Mouse (Mus musculus) brain, embryonic 14.5 days (tissue): ENCODE results near the gene H2-Aa.

Experiments
- CTCF ChIP-seq: fragments of 200-500 bp; IDR thresholded peaks from 2 replicates; pipeline ENCODE4 v1.5.1; 2012; ENCODE audit warnings: inconsistent platforms, mild to moderate bottlenecking, moderate library complexity, borderline replicate concordance; ENCODE audit not compliant: insufficient read depth, insufficient read length; ENCODE audit errors: extremely low read depth
- POLR2A ChIP-seq: fragments of 200-500 bp; IDR thresholded peaks from 2 replicates; pipeline ENCODE4 v1.6.1; 2012; ENCODE audit warnings: mild to moderate bottlenecking, inconsistent platforms, borderline replicate concordance; ENCODE audit not compliant: poor library complexity, insufficient read depth, insufficient read length, severe bottlenecking; ENCODE audit errors: extremely low read depth

- TF ChIP-seq POLR2A = no peak
- TF ChIP-seq CTCF = no peak
Observed at GRCm38 (mm10) chr17:34299356-34299755, 11.7 kb upstream of the H2-Aa start.
